Mouse (Mus musculus): ENCODE measurements around the gene Hist1h3e.
"Not testable (repeated sequence)": the region's sequence is repeated elsewhere in the genome, so short reads cannot be mapped to it uniquely, and the experiment has no call there.

The Hist1h3e gene

DNA sequence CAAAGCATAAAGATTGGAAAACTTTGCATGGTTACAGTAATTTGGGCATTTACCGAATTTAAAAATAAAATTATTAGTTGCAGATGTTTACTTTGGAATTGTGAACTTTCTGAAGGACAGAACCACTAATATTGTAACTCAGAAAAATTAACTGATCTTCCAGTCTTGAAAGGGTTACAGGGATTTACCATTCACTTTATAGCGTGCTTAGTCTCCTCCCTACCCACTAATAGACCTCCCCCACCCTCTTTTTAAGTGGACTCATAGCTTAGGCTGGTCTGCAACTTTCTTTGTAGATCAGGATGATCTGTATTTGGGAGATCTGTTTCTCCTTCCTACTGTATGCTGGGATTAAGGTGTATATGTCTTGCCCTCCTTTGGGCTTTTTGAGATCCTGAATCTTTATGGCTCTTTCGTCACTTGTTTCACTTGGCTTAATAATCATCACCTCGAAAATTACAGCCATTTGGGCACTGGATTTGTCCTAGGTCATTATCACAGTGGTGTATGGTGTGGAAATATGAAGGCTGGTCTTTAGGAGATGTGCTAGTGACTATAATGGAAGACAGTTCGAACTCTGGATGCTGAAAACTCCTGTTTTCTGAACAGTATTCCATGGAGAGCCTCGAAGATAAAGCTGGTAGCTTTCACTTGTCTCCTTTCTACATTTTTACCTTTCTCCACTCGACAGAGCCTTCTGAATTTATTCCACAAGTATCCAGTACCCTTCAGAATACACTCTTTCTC, 25.9 kb downstream of the Hist1h3e start:
- no peak for DNase-seq (ENCODE audit: low read depth)

DNA sequence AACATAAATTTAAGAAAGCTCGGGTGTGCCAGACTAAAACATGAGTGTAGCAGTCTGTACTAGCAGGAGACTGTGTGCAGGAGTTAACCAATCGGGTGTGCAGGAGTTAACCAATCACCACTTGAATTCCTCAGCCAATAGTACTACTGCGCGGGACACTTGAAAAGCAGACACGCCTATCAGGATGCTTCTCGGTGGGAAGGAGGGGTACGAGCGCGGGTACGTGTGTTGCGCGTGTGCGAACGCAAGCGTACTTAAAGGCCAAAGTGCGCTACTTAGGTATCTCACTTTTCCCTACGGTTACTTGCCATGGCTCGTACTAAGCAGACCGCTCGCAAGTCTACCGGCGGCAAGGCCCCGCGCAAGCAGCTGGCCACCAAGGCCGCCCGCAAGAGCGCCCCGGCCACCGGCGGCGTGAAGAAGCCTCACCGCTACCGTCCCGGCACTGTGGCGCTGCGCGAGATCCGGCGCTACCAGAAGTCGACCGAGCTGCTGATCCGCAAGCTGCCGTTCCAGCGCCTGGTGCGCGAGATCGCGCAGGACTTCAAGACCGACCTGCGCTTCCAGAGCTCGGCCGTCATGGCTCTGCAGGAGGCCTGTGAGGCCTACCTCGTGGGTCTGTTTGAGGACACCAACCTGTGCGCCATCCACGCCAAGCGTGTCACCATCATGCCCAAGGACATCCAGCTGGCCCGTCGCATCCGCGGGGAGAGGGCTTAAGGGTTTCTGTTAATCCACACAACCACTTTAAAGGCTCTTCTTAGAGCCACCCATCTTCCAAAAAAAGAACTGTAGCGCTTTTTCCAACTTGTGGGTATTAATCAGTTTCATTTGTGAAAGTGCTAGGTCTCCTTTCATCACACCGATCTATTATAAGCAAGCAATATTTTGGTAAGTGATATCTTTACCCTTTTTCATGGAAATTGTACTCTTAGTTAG, 26.8 kb downstream of the Hist1h3e start, which contains the start of gene Hist1h3g:
Hist1h3g (plus strand) TSS at position 286 of the 939 bp plus-strand sequence.
- peak; percentile 90 for DNase-seq (ENCODE audit: low read depth)

DNA sequence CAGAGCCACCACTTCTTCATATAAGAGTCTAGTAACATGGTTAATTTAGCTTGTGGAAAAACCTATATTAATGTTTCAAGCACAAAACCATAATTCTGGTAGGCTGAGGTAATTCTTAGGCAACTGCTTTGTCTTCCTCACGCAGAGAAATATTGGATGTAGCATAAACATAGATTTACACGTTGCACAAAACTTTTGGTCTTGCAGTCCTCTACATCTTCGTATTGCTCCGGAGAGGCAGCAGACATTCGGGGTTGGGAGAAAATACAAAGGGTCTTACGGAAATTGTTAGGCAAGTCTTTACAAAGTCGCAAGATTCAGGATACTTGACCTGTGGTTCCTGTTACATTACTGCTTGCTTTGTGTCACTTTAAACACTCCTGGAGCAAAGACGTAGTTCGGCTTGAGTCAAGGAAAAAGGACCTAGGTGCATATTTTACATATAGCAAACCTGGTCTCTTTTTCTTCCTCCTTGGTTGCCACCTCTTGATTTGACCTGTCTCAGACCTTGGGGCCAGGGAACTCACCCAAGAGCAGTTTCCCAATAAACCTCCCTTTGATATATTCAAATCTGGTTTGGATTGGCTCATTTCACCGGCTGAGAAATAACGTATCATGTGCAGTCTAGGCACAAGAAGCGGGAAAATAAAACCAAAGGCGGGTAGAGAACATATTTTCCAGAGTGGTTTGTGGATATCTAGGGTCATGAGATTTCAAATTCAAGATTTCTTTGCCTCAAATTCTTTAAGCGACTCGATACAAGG, 27.6 kb downstream of the Hist1h3e start:
- DNase-seq (ENCODE audit: low read depth): no peak

DNA sequence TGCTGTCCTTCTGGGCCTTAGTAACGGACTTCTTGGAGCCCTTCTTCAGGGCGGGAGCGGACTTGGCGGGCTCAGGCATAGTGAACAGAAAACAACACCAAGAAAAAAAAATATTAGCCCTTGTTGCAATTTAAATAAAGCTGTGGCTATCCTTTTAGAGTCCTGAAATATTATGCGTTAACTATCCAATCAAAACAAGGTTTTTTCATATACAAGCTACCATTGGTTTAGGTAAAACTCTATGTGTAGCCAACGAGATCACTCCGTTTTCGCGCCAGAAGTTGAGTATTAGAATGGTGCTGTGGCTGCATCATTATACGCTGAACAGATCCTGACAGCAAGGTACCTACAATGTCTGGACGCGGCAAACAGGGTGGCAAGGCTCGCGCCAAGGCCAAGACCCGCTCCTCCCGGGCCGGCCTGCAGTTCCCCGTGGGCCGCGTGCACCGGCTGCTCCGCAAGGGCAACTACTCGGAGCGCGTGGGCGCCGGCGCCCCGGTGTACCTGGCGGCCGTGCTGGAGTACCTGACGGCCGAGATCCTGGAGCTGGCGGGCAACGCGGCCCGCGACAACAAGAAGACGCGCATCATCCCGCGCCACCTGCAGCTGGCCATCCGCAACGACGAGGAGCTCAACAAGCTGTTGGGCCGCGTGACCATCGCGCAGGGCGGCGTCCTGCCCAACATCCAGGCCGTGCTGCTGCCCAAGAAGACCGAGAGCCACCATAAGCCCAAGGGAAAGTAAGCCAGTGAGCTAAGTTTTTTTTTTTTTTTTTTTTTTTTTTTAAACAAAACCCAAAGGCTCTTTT, 28.4 kb downstream of the Hist1h3e start, which contains the start of gene Hist1h2af:
Hist1h2af (plus strand) TSS at position 347 of the 808 bp plus-strand sequence.
- not testable (repeated sequence) for DNase-seq (ENCODE audit: low read depth)

DNA sequence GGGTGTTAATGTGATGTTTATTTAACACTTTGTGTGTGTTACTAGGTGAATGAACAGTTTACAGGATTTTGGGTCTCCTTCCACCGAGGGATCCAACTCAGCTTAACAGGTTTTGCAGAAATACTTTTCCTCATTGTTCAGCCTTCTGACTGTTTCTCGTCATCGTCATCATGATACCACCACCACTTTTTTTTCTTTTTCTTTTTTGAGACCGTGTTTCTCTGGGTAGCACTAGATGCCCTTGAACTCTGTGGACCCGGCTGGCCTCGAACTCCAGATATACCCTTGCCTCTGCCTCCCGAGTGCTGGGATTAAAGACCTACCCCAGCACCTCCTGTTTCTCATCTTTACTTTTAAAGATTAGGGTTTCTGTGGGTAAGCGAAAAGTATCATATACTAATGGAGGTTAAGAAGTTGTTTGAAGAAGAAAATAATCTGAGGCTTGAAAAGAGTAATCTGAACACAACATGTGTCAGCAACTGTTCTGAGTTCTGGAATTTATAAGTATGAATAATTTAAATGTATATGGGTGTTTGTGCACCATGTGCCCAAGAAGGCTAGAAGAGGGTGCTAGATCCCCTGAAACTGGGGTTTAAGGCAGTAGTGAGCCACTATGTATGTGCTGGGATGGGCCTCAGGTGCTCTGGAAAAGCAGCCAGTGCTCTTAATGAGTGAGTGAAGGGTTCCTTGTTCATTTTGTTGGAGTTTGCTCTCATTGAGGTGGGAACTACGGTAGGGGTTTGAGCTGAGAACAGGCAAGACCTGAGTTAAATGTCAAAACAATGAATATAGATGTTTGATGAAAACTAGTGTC, 29.7 kb downstream of the Hist1h3e start:
- no peak for DNase-seq (ENCODE audit: low read depth)

DNA sequence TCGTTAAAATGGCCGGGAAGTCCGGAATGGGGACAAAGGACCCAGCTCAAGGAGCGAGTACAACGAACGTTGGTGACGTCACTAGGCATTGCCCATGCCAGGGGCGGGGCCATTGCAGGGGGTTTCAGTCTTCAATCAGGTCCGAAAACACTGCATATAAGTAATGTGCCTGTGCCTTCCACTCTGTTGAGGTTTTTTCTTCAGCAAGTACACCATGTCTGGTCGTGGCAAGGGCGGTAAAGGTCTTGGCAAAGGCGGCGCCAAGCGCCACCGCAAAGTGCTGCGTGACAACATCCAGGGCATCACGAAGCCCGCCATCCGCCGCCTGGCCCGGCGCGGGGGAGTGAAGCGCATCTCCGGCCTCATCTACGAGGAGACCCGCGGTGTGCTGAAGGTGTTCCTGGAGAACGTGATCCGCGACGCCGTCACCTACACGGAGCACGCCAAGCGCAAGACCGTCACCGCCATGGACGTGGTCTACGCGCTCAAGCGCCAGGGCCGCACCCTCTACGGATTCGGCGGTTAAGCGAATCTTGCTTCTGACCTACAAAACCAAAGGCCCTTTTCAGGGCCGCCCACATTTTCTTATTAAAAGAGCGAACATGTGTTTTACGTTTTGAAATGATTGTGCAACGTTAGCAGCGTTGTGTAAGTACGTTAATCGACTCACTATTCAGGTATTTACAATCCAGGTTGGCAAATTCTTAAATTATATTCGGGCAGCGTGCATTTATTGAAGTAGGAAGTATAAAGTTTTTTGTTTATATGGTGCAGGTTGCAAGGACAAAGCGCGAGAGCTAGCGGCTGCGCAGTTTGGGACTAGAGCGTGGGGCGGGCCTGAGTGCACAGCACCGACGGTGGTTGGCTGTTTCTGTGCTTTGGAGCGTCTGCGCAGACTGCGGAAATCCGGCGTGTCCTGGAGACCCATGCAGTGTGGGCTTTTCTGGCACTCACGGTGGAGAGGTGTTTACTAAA, 31.0 kb downstream of the Hist1h3e start, which contains the start of gene Hist1h4h:
Hist1h4h (plus strand) TSS at position 150 of the 975 bp plus-strand sequence.
- DNase-seq (ENCODE audit: low read depth): peak; percentile 95

DNA sequence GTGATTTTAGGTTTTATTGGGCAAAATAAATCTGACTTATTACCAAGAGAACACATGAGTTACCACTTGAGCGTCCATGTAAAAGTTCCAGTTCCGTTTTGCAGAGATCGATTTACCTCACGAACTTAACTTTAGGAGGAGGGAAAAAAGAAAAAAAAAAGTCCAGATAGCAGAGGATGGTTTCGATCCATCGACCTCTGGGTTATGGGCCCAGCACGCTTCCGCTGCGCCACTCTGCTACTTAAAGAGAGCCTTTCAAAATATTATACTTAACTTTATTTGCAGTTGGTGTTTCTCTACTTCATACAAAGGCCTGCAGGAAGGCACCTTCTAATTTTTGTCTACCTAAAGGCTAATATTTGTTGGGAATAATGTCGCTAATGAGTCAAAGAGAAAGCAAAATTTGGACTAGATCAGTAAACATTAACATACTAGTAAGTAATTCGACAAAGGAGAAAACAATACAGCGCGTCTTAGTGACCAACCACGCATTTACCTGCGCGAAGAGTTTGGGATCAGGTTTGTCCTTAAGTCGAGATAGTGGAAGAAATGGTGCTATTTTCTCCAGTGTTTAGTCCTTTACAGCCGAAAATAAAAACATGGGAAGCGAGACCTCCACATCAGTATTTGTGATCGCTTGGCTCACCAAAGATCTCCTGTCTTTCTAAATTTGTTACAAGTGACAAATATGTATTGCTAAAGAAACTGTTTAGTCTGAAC, 31.8 kb downstream of the Hist1h3e start:
- DNase-seq (ENCODE audit: low read depth): no peak

DNA sequence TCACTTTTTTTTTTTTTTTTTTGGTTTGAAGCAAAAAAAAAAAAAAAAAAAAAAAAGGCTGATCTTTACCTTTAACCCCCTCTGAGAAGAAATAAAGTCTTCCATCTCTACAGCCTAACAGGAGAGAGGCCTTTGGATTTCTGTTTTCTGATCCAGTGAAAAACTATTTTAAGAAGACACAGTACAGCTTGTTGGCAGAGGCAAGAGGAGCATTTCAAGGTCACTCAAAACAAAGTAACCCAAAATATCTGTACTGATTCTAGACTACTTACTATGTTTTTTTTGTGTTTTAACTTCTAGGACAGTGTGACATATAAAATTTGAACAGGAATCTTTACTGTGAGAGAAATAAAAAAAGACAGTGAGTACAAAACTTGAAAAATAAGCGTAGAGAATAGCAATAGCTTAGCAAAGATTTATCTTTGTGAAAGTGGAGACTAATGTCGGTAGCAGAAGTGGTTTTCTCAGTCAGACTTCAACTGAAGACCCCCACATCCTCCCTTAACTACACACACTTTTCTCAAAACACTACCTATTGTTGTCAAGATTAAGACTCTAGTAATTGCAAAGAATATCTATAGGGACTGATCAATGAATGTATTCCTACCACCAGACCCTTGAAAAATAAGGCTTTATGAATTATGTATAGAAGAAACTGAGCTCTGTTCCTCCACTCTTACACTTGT, 32.5 kb downstream of the Hist1h3e start:
- no peak for DNase-seq (ENCODE audit: low read depth)

DNA sequence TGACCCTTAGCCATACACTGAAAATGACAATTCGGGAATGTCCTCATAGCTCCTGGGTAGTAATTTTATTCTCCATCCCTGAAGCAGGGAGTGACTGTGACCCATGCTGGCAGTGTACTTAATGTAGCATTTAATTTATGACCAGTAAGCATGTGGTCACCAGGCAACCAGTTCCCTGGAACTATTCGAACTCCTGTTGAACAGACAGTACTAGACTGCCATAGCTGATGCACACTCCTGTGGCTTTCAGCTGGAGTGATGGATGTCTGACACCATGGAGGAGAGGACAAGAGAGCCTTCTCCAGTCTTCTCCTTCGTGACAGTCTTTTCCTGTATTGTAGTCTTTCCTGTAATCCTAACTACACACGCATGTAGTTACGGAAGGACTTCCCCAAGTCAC, 33.2 kb downstream of the Hist1h3e start:
- no peak for DNase-seq (ENCODE audit: low read depth)

DNA sequence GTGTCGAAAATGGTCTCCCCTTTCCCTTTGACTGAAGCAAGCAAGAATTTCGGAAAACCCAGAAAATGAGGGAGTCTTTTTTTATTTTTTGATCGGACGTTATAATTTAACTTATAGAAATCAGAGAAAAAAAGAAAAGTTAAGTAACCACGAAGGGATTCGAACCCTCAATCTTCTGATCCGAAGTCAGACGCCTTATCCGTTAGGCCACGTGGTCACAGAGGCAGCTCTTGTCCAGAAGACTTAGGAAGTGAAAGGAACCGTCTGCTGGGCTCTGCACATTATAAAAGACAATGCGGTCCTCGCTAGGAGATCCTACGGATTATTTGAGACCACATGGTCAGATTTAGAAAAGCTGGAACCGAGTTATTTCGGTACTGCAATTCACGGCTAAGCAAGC, 35.9 kb downstream of the Hist1h3e start:
- peak; percentile 87 for DNase-seq (ENCODE audit: low read depth)

DNA sequence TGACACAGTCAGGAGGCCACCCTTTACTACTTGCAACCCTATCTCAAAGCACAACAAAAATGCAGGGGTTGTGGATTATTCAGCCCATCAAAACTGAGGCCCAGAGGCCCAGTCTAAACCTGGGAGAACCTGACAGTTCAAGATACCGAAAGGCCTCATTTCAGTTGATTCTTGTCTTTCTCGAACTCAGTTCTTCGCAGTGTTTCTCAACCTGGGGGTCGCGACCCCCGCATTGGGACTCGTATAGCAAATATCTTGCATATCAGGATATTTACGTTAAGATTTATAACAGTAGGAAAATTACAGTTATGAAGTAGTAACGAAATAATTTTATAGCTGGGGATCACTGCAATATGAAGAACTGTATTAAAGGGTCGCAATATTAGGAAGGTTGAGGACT, 36.3 kb downstream of the Hist1h3e start:
- no peak for DNase-seq (ENCODE audit: low read depth)

DNA sequence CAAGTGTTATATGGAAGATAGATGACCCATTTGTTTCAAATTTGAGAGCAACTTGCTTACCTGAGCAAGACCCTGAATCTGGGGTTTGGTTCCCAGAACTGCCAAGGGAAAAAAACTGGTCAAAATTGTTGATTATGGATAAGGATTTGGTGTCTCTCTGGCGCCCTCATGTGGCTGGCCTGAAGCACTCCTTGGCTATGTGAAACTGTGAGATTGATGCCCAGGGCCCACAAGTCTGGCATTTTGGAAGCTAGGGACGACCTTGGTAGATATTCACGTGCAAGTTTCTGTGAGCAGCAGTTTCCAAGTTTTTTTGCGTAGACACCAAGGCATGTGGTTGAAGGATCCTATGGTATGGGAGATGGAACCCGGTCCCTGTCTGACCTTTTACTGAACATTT, 37.5 kb downstream of the Hist1h3e start:
- DNase-seq (ENCODE audit: low read depth): peak; percentile 80

DNA sequence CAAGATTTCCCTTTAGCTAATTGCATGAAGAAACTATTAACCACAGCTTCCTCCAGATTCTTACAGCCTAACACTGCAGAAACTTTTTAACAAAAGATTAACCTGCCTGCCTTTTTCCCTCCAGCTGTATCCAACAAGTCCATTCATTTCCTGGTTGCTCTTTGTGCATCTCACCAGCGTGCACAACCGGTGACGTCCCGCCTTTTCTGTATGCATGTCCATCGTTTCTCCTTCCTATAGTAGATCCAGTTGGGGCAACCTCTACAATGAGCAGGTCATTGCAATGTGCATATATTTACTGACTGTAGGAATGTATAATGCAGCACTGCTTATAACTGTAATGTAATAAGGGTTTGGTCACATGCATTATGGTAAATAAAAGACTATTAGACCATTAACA, 38.2 kb downstream of the Hist1h3e start:
- DNase-seq (ENCODE audit: low read depth): no peak

DNA sequence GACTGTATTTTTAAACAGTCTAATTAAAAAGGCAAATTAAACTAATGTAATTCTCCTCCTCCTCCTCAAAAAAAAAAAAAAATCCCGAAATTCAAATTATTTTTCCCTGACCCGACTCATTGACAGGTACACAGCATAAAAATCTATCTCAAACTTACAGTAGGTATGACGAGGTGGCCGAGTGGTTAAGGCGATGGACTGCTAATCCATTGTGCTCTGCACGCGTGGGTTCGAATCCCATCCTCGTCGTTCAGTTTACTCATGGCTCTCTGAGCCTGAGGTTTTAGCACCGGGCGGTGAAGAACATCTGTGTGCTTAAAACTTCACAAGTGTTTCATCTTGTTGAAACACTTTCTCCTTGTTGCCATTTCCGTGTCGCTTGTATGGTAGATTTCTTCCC, 40.5 kb downstream of the Hist1h3e start:
- DNase-seq (ENCODE audit: low read depth): no peak

DNA sequence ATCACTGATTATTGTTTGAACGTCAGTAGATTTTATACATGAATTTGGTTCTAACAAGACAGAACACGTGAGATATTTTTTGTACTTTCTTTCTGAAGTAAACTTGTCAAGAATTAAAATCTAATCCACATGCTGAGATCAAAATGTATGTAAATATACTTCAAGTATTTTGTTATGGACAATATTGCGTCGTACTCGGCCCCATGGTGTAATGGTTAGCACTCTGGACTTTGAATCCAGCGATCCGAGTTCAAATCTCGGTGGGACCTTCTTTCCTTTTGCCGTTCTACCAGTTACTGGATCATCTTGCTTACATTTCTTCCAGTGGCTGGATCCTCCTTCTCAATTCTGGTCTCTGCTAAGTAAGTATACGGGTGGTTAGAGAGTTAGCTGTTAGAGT, 42.8 kb downstream of the Hist1h3e start:
- DNase-seq (ENCODE audit: low read depth): no peak

DNA sequence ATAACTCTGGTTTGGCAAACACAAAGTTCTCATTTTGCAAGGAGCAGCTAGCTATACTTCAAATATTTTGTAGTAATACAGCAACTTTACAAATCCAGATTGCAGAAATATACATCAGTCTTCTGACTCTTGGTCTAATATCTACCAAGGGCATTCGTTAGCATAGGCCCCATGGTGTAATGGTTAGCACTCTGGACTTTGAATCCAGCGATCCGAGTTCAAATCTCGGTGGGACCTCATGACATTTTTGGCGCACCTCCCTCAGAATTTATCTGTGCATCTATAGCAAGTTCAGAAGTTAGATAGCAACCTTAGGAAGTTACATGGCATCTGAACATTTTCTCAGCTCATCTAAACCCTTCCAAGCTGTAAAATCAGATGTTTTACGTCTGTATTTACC, 43.3 kb downstream of the Hist1h3e start:
- DNase-seq (ENCODE audit: low read depth): peak; percentile 74

DNA sequence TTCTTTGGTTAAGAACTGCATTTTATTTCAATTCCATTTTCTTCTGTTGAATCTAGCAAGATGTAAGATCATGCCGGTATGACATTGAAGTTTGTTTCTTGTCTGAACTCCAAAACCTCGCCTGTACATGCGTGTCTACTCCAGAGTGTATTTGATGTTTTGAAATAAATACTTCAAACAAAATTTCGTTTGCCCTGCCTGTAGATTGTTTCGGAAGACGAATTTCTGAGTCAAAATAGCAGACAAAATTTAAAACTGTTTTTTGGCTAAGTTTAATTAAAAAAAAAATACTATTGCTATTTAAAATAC, 43.9 kb downstream of the Hist1h3e start:
- DNase-seq (ENCODE audit: low read depth): no peak

All from c-Kit-positive CD71-negative TER-119-negative erythroid progenitor cells, embryonic 14.5 days (primary cell).